Mouse (Mus musculus) C2C12 (cell line): ENCODE data around the gene Nsg2. TPM values are rescaled to one million over a fixed set of nuclear protein-coding genes. Genes with fewer than 3 reads are reported as not detected.
"Not testable (repeated sequence)": the region's sequence is repeated elsewhere in the genome, so short reads cannot be mapped to it uniquely, and the experiment has no call there.

Source experiments
- H3K27me3 ChIP-seq: one replicate; pipeline ENCODE4 v1.6.1; 2011; ENCODE audit not compliant: control insufficient read depth, insufficient read depth, insufficient read length
- H3K36me3 ChIP-seq: one replicate; pipeline ENCODE4 v1.6.1; 2011; ENCODE audit not compliant: control insufficient read depth, insufficient read depth
- H3K4me3 ChIP-seq: one replicate; pipeline ENCODE4 v1.5.1; 2011; ENCODE audit warnings: mild to moderate bottlenecking, control low read depth; ENCODE audit not compliant: poor library complexity, insufficient read depth, severe bottlenecking
- H3K79me2 ChIP-seq: one replicate; pipeline ENCODE4 v1.6.1; 2011; ENCODE audit not compliant: control insufficient read depth, insufficient read depth
- H3K79me3 ChIP-seq: one replicate; pipeline ENCODE4 v1.6.1; 2011; ENCODE audit warnings: low read depth, control low read depth
- H3ac ChIP-seq: one replicate; pipeline ENCODE3; 2011; ENCODE audit warnings: low read depth; ENCODE audit not compliant: control insufficient read depth, insufficient read length
- CEBPB ChIP-seq: IDR thresholded peaks from one replicate; pipeline ENCODE4 v1.6.1; 2011; ENCODE audit warnings: low read depth, mild to moderate bottlenecking, control low read depth, moderate library complexity
- CTCF ChIP-seq: IDR thresholded peaks from one replicate; pipeline ENCODE4 v1.5.1; 2011; ENCODE audit not compliant: control insufficient read depth, insufficient read depth, insufficient read length
- FOSL1 ChIP-seq: IDR thresholded peaks from one replicate; pipeline ENCODE4 v1.8.0; 2011; ENCODE audit warnings: mild to moderate bottlenecking, low read length; ENCODE audit not compliant: poor library complexity, insufficient read depth, severe bottlenecking
- MAX ChIP-seq: IDR thresholded peaks from one replicate; pipeline ENCODE4 v1.6.1; 2011; ENCODE audit warnings: mild to moderate bottlenecking, control low read depth
- MYOD1 ChIP-seq: IDR thresholded peaks from one replicate; pipeline ENCODE4 v1.6.1; 2011; ENCODE audit warnings: low read depth; ENCODE audit not compliant: control insufficient read depth, insufficient read length
- MYOG ChIP-seq: IDR thresholded peaks from one replicate; pipeline ENCODE4 v1.6.1; 2011; ENCODE audit not compliant: control insufficient read depth, insufficient read length; ENCODE audit errors: extremely low read depth
- USF1 ChIP-seq: IDR thresholded peaks from one replicate; pipeline ENCODE4 v1.6.1; 2011; ENCODE audit warnings: low read depth, mild to moderate bottlenecking, control low read depth, moderate library complexity
- polyA plus RNA-seq: library from polyadenylated mRNA; unstranded; fragments of >200 nt; fragmentation: generic; extraction: Trizol; gene quantifications from one replicate; pipeline ENCODE4 v1.2.1, GENCODE M21; 2012; ENCODE audit warnings: missing spikeins

The Nsg2 gene
- polyA plus RNA-seq, 1 experiment = not detected

- Histone ChIP-seq H3K4me3 (no peak overlapping the region), H3K27me3 (no peaks in the 10 kb centered on the region), H3K36me3 (no peaks in the 10 kb centered on the region), H3K79me3 (no peaks in the 10 kb centered on the region), H3K79me2 (no peaks in the 10 kb centered on the region), H3ac (no peak overlapping the region)
- TF ChIP-seq MYOG (no peak), MAX (no peak), CEBPB (no peak), MYOD1 (no peak), FOSL1 (no peak), USF1 (no peak), CTCF (no peak)
Observed at GRCm38 (mm10) chr11:31983249-31983648, 17.0 kb upstream of the Nsg2 start.

GRCm38 (mm10) chr11:31984786-31985185 lies 15.5 kb upstream of the Nsg2 start:
- no peak for TF ChIP-seq FOSL1
- TF ChIP-seq MYOD1 = no peak
- TF ChIP-seq MYOG = no peak
- no peak for TF ChIP-seq MAX
- no peak for TF ChIP-seq CTCF

GRCm38 (mm10) chr11:31992535-31992934 lies 7.7 kb upstream of the Nsg2 start:
- Histone ChIP-seq H3ac (no peak overlapping the region), H3K27me3 (no peaks in the 10 kb centered on the region), H3K4me3 (no peak overlapping the region), H3K36me3 (no peaks in the 10 kb centered on the region), H3K79me3 (no peaks in the 10 kb centered on the region), H3K79me2 (no peaks in the 10 kb centered on the region)
- TF ChIP-seq FOSL1 (no peak), MYOG (no peak), USF1 (no peak)

More at GRCm38 (mm10) chr11:31984786-31985185, 15.5 kb upstream of the Nsg2 start:
- Histone ChIP-seq H3K79me3 (no peaks in the 10 kb centered on the region), H3K79me2 (no peaks in the 10 kb centered on the region), H3ac (no peak overlapping the region), H3K27me3 (no peaks in the 10 kb centered on the region), H3K36me3 (no peaks in the 10 kb centered on the region), H3K4me3 (no peak overlapping the region)

GRCm38 (mm10) chr11:31999716-32000115 lies 547 bp upstream of the Nsg2 start:
- Histone ChIP-seq H3K79me2 (no peaks in the 10 kb centered on the region), H3K79me3 (no peaks in the 10 kb centered on the region), H3K4me3 (no peak overlapping the region), H3K36me3 (no peaks in the 10 kb centered on the region), H3ac (no peak overlapping the region), H3K27me3 (peaks cover 13% of the 10 kb centered on the region)
- TF ChIP-seq FOSL1 (no peak), MYOG (no peak), MYOD1 (no peak), MAX (no peak), USF1 (no peak), CTCF (no peak), CEBPB (no peak)

- Histone ChIP-seq H3ac (no peak overlapping the region), H3K79me2 (no peaks in the 10 kb centered on the region), H3K79me3 (no peaks in the 10 kb centered on the region), H3K4me3 (no peak overlapping the region), H3K27me3 (peaks cover 13% of the 10 kb centered on the region), H3K36me3 (no peaks in the 10 kb centered on the region)
- TF ChIP-seq CTCF = no peak
Observed at GRCm38 (mm10) chr11:32001181-32001910, 1.1 kb downstream of the Nsg2 start.

- no peaks in the 10 kb centered on the region for H3K36me3 ChIP-seq
- H3K27me3 ChIP-seq = peaks cover 13% of the 10 kb centered on the region
- TF ChIP-seq CTCF (no peak), USF1 (no peak), CEBPB (no peak), MYOG (no peak), MAX (no peak), MYOD1 (no peak), FOSL1 (no peak)
- H3K4me3 ChIP-seq = no peak overlapping the region
- no peaks in the 10 kb centered on the region for H3K79me3 ChIP-seq
- no peaks in the 10 kb centered on the region for H3K79me2 ChIP-seq
- no peak overlapping the region for H3ac ChIP-seq
Observed at GRCm38 (mm10) chr11:32002670-32003072, 2.4 kb downstream of the Nsg2 start.

- not testable (repeated sequence) for H3K36me3 ChIP-seq, H3K4me3 ChIP-seq, H3K79me2 ChIP-seq, H3K79me3 ChIP-seq, H3K27me3 ChIP-seq, H3ac ChIP-seq
Observed at GRCm38 (mm10) chr11:32008049-32008448, 7.8 kb downstream of the Nsg2 start.
